Mouse (Mus musculus): ENCODE data around the gene Olfr303.

DNA sequence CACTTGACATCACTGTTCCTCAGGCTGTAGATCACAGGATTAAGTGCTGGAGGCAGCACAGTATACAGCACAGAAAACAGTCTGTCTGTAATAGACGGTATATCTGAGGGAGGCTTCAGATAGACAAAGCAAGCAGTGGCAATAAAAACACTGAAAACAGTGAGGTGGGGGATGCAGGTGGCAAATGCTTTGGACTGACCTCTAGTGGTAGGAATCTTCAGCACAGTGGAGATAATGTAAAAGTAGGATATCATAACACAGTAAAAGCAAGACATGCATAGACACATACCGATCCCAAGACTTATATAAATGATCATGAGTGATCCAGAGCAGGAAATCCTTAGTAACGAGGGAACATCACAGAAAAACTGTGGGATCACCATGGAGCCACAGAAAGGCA is 11.8 kb downstream of the Olfr303 start:
- TF ChIP-seq POLR2A (IDR thresholded peaks at IDR 0.05; ENCODE audit: extremely low read depth, insufficient read depth, low read length), result no peak
- no peak for TF ChIP-seq CTCF (IDR thresholded peaks at IDR 0.05; ENCODE audit: extremely low read depth, insufficient read depth, low read length)

Data from cortical plate, adult 2 months (tissue).